Mouse (Mus musculus) large intestine, adult 2 months (tissue): ENCODE data around the gene Kctd21. TPM values are rescaled to one million over a fixed set of nuclear protein-coding genes. Genes with fewer than 3 reads are reported as not detected.
A peak's percentile ranks its signal among the peaks of the same experiment; 100 is the strongest.

Experiments
- DNase-seq: peaks from one replicate; pipeline ENCODE4 v3.0.0-alpha.2; 2012; ENCODE audit warnings: low read depth, low spot score
- WGBS: fragments of 180-500 bp; shearing (Covaris S2); methylation state at CpG from one replicate; pipeline ENCODE4 v1.1.7; 2018; 5-methylcytosine and 5-hydroxymethylcytosine counted together
- polyA plus RNA-seq: library from polyadenylated mRNA; depleted of rRNA; stranded (reverse); fragments of >200 nt; gene quantifications from 2 replicates; pipeline ENCODE4 v1.2.3, GENCODE M21; 2012

Kctd21 gene
- polyA plus RNA-seq, 1 experiment, result 3.7 TPM

GRCm38 (mm10) chr7:97314646-97315045, 17.5 kb upstream of the Kctd21 start:
- 85% methylated on average over 5 of the region's 5 CpGs for WGBS
- no peak for DNase-seq

- 94% methylated on average over 6 of the region's 6 CpGs for WGBS
- no peak for DNase-seq
Measured at GRCm38 (mm10) chr7:97315656-97316055, 16.5 kb upstream of the Kctd21 start.

GRCm38 (mm10) chr7:97317706-97318105, 14.4 kb upstream of the Kctd21 start:
- 66% methylated on average over 3 of the region's 3 CpGs for WGBS
- no peak for DNase-seq

GRCm38 (mm10) chr7:97324342-97324741, 7.8 kb upstream of the Kctd21 start:
- DNase-seq, result no peak
- 91% methylated on average over 8 of the region's 8 CpGs for WGBS

- DNase-seq, result no peak
- 31% methylated on average over 96 of the region's 96 CpGs for WGBS
Measured at GRCm38 (mm10) chr7:97325156-97325985, 6.8 kb upstream of the Kctd21 start.

- no peak for DNase-seq
- WGBS, result 93% methylated on average over 4 of the region's 4 CpGs
Measured at GRCm38 (mm10) chr7:97327376-97327775, 4.8 kb upstream of the Kctd21 start.

GRCm38 (mm10) chr7:97328891-97329588, 3.1 kb upstream of the Kctd21 start:
- DNase-seq, result peak; percentile 33

GRCm38 (mm10) chr7:97329676-97330075, 2.5 kb upstream of the Kctd21 start:
- 76% methylated on average over 3 of the region's 3 CpGs for WGBS
- no peak for DNase-seq

More at GRCm38 (mm10) chr7:97328891-97329588, 3.1 kb upstream of the Kctd21 start:
- WGBS, result 41% methylated on average over 13 of the region's 13 CpGs

GRCm38 (mm10) chr7:97330931-97331645, 1.0 kb upstream of the Kctd21 start:
- WGBS, result 60% methylated on average over 11 of the region's 11 CpGs
- no peak for DNase-seq

- DNase-seq, result no peak
- WGBS, result 2% methylated on average over 9 of the region's 9 CpGs
Measured at GRCm38 (mm10) chr7:97332667-97333041, 527 bp downstream of the Kctd21 start.

GRCm38 (mm10) chr7:97333113-97333898, 1.2 kb downstream of the Kctd21 start:
- no peak for DNase-seq
- WGBS, result 72% methylated on average over 6 of the region's 6 CpGs

- DNase-seq, result no peak
- WGBS, result 88% methylated on average over 2 of the region's 2 CpGs
Measured at GRCm38 (mm10) chr7:97334406-97334805, 2.3 kb downstream of the Kctd21 start.

GRCm38 (mm10) chr7:97336678-97337077, 4.6 kb downstream of the Kctd21 start:
- DNase-seq, result no peak
- 87% methylated on average over 1 of the region's 1 CpGs for WGBS

GRCm38 (mm10) chr7:97338593-97338992, 6.5 kb downstream of the Kctd21 start:
- DNase-seq, result no peak
- WGBS, result 74% methylated on average over 4 of the region's 4 CpGs

- 95% methylated on average over 7 of the region's 7 CpGs for WGBS
- DNase-seq, result no peak
Measured at GRCm38 (mm10) chr7:97339623-97340022, 7.5 kb downstream of the Kctd21 start.

- peak; percentile 25 for DNase-seq
- 27% methylated on average over 18 of the region's 18 CpGs for WGBS
Measured at GRCm38 (mm10) chr7:97340907-97341849, 9.1 kb downstream of the Kctd21 start.

GRCm38 (mm10) chr7:97342961-97343360, 10.8 kb downstream of the Kctd21 start:
- DNase-seq, result no peak
- WGBS, result 56% methylated on average over 2 of the region's 2 CpGs

GRCm38 (mm10) chr7:97344655-97345054, 12.5 kb downstream of the Kctd21 start:
- WGBS, result 81% methylated on average over 2 of the region's 2 CpGs
- DNase-seq, result no peak
